Mouse (Mus musculus) cerebellum, postnatal 25 days (tissue): Measurements from ENCODE around the gene B3gnt6.

Experiments
- DNase-seq, 2 experiments: peaks; one replicate each; pipeline ENCODE4 v3.0.0; 2021; ENCODE audit warnings: mixed read lengths in 2 of 2

The B3gnt6 gene

GRCm38 (mm10) chr7:98176322-98177070 lies 22.8 kb downstream of the B3gnt6 start:
- DNase-seq = peak; percentile 25 to 46

DNA sequence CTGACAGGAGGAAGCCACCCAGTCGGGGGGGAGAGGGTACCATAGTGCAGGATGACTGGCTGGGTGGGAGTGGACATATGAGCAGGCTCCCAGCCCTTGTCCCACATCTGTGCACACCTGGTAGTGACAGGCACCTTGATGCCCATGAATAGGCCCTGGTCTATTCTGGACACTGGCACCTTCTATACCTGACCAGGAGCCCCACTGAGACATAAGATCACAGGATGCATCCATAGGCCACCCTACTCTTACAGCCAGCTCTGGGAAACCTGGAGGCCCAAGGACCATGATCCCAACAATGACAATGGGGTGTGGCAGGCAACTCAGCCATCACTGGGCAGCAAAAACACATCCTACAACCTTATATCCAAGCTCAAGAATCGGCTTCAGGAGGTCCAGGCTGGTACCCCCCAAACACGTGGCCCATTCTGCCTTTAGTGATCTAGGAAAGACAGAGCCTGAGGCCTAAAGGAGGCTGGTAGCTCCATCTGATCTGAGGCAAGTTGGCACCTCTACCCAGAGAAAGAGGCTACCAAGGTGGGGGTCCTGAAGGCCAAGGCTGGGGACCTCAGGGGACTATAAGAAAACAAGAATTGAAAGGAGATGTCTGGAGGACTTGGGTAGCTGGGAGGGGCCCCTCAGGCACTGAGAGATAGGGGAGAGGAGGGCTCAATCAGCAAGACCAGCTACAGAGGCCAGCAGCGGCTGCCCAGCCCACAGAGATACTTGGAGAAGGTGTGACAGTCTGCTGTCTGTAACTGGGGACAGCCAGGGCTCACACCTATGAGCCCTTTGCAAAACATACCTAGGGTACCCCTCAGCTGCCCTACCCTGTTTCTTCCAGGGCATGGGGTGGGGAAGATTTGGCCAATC lies 24.2 kb downstream of the B3gnt6 start:
- DNase-seq = no peak

- no peak for DNase-seq
Observed at GRCm38 (mm10) chr7:98173408-98173807, 25.9 kb downstream of the B3gnt6 start.

DNA sequence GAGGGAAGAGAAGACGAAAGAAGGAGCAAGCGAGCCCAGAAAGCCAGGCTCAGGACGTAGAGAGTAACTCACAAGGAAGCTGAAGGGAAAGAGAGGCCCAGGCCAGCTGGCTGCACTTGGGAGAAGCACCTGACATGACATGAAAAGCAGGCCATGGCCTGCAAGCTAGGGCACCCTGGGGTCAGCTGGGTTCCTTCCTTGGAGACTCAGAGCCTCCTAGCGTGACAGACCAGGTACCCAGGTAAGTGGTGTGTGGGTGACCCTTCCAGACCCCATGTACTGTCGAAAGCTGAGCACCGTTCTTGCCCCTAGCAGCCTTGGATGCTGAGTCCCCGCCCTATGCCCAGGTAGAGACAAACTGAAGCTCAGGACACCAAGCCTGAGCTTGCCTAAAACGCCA lies 26.6 kb downstream of the B3gnt6 start:
- DNase-seq = no peak

- peak; percentile 45 to 56 for DNase-seq
Observed at GRCm38 (mm10) chr7:98171141-98172073, 27.9 kb downstream of the B3gnt6 start.

- no peak for DNase-seq
Observed at GRCm38 (mm10) chr7:98164999-98165528, 34.2 kb downstream of the B3gnt6 start.

DNA sequence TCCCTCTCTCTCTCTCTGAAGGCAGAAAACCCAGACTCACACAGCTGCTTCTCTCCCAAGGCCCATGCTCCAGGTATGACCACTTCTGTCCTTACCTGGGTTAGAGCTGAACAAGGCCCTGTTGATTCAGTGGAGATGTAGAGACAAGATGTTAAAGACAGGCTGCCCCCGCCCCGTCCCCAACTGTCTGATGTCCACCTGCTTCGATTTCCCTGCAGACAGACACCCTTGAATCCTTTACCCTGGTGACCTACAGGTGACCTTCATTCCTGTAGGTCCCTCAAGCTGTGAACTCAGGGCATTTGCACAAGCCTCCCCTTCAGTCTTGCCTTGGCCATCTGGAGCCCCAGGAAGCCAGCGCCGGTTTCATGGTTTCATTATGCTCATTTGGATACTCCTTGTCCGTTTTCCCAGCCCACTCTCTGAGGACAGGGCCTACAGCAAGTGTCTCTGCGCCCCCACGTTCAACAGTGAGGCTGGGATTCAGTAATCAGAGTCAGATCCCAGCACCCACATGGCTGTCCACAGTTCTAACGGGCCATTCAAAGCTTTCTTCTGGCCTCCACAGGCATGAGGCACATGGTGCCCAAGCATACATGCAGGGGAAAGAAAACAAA lies 34.8 kb downstream of the B3gnt6 start:
- DNase-seq = no peak

DNA sequence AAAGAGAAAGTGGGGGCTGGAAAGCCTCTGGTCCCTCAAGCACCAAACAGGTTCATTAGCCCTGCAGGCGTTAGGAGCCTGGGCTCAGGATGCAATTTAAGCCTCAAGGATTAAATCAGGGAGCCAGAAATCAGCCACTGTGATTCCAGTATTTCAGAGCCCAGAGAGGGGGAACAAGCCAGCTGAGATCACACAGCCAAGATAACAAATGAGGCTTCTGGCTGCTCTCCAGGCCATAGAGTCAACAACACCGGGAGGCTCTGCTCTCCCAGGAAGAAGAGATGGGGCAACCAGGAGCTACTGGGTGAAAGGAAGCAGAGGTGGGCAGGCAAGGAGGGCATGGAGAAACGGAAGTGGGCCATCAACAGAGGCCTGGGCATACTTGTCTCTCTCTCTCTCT lies 35.6 kb downstream of the B3gnt6 start:
- DNase-seq = no peak

GRCm38 (mm10) chr7:98162239-98162638 lies 37.0 kb downstream of the B3gnt6 start:
- DNase-seq = no peak

DNA sequence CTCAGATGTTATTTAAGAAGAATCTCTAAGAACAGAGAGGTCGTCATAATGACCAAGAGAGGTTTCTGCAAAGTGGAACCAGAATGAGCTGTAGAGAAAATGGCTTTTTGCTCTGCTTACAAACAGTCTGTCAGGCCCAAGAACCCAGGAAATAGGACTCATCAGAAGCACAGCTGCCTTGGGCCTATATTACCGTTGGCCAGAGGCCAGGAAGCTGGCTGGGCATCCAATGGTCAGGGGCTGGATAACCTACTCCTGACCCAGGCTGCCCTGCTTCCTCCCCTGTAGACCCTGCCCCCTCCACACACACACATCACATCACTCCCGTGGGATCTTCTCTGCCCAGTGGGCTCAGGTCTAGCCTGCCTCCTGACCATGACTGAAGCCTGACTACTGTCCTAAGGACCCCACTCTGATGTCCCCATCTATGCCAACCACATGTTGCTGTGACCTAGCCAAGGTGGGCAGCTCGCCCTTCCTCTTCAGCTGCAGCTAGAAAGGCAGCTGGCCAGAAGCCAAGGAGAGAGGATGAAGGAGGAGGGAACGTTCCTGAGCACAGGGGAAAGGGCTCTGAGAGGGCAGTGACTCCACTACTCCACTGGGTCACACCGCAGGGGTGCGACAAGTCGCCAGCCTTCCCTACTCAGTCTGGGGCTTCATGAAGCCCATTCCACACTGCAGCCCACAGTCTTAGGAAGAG lies 39.1 kb downstream of the B3gnt6 start:
- DNase-seq = no peak

DNA sequence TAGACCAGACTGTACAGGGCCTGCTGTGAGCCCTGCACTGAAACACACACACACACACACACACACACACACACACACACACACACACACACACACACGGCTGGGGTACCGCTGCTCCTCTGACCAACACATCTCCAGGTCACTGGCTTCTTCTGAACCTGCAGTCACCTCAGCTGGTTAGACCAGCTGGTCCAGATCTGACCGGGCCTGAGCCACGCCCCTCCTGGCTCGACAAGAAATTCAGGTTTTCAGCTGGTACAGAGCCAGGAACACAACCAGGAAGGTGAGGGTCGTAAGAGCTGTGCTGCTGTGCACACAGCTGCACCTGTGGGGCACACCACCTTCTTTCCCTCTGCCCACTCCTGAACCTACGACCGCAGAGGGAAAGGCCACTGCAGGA lies 40.8 kb downstream of the B3gnt6 start:
- DNase-seq = no peak

DNA sequence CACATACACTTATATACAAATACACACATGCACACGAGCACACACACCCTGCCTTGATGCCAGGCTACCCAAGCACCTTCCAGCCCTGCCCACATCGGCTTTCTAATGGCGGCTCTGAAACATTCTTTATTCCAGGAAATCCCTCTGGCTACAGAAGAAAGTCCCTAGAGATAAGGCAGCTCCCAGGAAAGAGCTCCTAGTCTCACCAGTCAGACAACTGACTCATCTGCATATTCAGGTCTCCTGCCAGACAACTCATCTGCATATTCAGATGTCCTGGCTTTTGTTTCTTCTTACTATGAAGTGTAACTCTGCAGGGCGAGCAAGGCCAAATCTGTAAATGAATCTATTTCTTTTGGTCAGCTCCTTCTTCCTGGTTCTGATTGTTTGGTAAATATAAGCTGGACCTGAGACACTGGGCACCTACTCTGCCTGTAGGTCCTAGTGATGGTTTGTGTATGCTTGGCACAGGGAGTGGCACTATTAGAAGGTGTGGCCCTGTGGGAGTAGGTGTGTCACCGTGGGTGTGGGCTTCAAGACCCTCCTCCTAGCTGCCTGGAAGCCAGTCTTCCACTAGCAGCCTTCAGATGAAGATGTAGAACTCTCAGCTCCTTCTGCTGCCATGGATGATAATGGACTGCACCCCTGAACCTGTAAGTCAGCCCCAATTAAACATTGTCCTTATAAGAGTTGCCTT lies 41.5 kb downstream of the B3gnt6 start:
- no peak for DNase-seq

DNA sequence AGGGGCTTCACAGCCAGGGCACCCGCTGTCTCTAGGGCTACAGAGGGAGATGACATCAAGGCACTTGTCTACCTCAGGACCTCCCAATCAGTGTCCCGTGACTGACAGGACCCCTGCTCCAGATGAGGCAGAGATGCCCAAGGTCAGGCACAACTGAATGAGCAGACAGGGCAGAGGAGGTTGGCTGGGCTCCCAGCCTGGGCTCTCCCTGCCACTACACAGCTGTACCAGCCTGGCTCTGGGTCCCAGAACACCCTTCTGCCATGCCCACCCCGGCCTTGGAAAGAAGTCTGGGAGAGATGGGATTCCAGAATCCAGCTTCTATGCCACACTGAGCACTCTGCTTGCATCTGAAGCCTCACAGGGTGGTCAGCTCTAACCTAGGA lies 43.0 kb downstream of the B3gnt6 start:
- DNase-seq = no peak

GRCm38 (mm10) chr7:98155546-98156279 lies 43.6 kb downstream of the B3gnt6 start:
- DNase-seq = peak; percentile 75 to 87

DNA sequence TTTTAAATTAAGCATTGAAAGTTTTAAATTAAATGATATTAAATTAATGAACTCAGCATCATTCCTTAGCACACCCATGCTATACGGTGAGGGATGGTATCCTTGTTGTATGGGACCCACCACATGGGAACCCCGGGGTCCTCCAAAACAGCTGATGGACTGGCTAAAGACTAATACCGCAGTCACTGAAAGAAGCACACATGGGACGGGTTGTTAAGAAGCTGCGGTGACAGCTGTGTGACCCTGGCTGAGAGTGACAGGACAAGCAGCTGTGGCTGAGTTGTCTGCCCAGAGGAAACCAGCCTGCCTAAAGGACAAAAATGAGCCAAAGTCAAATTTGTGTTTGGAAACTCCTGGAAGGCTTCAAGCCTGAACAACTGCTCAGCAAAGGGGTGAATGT lies 45.4 kb downstream of the B3gnt6 start:
- DNase-seq = no peak

DNA sequence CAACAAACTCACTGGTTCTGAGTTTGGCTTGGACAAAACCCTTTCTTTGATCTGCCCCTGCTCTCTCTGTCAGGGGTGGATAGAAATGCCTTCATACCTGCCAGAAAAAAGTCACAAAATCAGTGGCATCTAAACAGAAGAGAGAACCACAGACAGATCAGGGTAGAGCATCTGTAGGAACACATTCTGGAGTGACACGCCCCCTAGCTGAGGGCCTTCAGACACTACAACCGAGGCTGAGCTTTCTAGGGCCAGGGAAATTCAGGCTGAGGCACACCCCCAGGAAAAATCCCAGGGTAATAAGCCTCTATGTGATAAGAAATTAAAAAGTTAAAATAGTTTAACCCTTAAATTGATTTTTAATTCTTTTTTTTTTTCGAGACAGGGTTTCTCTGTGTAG lies 45.9 kb downstream of the B3gnt6 start:
- DNase-seq = no peak

DNA sequence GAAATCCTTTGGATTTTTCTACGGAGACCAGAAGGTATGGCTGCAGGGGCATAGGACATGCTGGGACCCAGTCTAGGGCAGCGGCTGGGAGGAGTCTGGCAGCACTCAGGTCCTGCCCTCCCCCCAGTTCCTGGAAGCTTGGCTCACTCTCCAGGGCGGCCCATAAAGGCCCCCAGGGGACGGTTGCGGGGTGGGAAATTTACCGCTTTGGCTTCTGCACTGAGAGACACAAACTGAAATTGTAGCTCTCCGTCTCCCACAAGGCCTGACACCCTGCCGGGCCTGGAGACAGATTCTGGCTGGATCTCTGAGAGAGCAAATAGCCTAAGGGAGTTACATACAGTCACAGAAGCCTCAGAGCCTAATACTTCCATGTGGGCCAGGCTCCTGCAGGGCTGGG lies 46.9 kb downstream of the B3gnt6 start:
- DNase-seq = no peak

GRCm38 (mm10) chr7:98150525-98150924 lies 48.8 kb downstream of the B3gnt6 start:
- no peak for DNase-seq

GRCm38 (mm10) chr7:98149802-98150201 lies 49.5 kb downstream of the B3gnt6 start:
- DNase-seq = no peak

DNA sequence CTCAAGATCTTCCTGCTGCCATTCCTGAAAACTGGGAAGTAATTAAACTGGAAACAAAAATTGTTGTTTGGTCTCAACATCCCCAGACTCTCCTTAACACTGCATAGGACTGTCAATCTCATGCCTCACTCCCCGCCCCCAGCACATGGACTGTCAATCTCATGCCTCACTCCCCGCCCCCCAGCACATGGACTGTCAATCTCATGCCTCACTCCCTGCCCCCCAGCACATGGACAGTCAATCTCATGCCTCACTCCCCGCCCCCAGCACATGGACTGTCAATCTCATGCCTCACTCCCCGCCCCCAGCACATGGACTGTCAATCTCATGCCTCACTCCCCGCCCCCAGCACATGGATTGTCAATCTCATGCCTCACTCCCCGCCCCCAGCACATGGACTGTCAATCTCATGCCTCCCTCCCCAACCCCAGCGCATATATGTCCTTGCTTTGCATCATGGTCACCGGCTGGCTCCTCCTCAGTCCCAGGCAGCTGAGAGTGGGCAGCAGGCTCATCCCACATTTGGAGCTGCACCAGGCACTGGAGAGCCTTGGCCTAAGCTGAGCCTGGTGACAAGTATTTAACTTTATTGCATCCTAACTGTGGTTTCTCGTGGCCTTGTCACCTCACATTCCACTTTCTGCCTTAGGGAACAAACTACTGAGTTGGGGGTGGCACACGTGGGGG lies 50.4 kb downstream of the B3gnt6 start:
- DNase-seq = no peak
